Mouse (Mus musculus) NIH3T3 (cell line): ENCODE data around the gene Fdps.
"Not testable (repeated sequence)": the region's sequence is repeated elsewhere in the genome, so short reads cannot be mapped to it uniquely, and the experiment has no call there.

Experiments
- DNase-seq: peaks from one replicate; pipeline ENCODE4 v3.0.0-alpha.2; 2012; ENCODE audit warnings: low read depth

Gene Fdps

DNA sequence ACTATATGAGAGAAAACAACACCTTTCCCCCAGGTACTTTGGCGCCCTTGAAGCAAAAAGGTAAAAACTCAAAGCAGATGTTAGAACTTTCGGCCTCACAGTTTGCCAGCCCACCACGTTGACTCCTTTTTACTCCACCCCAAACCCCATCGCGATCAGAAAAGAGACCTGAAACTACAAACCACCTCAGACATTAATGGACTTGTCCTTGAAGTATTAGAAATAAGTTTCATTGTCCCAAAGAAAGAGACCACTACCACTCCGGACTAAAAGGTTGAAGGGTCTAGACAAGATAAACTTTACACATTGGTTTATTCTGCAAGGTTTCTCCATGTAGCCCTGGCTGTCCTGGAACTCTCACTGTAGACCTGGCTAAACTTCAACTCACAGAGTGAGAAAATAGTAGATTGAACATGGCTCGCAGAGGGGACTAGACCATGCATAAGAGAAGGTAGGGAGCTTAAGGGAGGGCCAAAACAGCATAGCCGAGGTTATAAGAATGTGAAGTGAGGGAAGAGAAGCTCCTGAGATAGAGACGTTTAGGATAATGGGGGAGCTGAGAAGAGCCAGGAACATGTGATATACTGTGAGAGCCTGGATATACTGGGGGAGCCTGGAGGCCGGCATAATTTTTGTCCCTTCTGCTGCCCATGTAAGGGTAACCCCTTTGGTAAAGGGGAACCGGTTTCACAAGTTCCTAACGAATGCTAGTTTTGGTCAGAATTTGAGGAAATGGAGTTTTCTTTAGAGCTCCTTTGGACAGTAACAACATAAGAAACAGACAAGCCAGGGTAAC, 934 bp upstream of the Fdps start:
- DNase-seq: no peak

DNA sequence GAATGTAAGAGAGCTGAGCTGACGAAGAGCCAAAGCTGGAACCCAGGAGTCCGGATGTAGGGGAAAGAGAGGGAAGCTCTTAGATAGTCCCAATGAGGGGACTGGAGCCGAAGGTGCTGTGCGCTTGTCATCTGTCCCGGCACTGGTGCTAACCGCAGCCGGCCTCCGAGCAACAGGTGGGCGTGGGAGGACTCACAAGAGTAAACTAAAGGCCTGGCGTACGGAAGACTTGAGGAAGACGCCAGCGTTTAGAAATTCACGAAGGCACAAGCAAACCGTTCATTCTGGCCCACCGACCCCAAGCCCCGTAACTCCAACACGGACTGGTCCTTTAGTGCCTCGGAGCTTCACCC, 324 bp downstream of the Fdps start:
- no peak for DNase-seq

DNA sequence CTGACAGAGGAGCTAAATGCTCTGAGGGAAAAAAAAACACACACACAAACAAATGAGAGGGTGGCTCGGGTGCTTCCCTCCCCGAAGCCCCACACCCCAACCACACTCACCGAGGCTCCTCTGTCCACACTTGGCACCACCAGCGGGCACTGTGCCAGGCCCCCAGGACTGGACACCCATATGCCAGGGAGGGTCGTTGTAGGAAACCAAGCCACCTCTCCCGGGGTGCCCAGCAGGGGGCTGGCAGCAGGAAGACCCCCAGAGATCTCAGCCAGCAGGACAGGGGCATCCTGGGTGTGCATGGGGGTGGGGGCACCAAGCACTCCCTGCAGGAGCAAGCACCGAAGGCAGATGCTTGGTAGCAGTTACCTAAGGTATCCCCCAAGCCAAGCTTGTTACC, 948 bp downstream of the Fdps start, which contains the start of gene Gm43738:
Gene Gm43738, minus strand, starts transcription at position 289 of the 400 bp plus-strand sequence.
- peak; percentile 56 for DNase-seq

DNA sequence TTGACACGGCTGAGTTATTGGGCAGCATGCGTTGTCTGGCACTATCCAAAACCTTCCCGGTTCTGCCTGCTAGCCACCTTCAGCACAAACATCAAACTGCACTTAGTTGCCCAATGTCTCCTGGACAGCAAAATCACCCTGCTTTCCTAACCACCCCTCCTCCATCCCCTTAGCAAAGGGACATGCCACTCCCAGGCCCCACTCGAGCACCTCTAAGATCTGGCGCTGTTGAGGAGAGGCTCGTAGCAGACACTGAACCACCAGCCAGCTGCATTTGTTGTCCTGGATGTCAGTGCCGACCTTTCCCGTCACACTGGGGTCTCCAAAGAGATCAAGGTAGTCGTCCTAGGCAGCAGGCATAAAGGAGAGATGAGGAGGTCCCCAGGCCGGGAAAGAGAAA, 7.7 kb downstream of the Fdps start:
- DNase-seq: no peak

DNA sequence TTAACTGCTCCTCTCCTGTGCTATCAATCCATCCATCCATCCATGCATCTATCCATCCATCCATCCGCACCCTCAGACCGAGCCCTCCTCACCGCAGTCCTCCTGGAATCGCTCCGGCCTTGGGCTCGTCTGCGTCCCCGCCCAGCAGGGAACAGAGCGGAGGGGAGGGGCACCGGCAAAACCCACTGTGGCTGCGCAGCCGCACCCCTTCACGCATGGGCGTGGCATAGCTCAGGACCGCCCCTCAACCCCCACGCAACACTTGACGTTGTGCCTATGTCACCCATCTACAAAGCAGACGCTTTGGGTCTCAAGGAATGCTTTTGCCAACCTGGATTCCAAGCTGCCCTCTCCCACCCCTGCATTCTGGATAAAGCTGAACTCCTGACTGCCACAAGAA, 8.6 kb downstream of the Fdps start, which contains the start of gene Rusc1:
Gene Rusc1, minus strand, starts transcription at position 137 of the 400 bp plus-strand sequence.
- peak; percentile 56 for DNase-seq

DNA sequence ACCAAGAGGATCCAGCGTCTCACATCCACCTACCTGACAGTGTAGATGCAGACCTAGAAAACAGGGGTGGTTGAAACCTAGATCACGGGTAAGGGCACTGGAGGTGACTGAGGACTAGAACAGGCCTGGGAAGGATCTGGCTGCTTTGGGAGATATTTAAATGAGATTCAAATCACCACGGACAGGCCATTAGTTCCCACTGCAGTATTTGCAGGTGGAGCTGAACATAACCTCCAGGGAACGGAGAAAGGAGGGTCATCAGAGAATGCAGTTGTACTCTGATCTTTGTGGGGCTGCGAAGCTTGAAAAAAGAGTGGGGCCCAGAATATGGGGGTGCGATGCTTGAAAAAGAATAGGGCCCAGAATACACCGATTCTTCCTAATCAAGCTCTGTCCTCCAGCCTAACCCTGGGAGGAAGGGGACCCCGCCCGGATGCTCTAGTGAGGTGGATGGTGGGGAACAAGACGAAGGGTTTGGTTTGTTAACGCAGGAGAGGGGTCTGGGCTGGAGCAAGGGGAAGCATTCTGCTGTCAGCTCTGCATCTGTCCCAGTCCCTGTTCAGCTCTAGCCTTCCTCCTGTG, 9.2 kb downstream of the Fdps start:
- DNase-seq: no peak

DNA sequence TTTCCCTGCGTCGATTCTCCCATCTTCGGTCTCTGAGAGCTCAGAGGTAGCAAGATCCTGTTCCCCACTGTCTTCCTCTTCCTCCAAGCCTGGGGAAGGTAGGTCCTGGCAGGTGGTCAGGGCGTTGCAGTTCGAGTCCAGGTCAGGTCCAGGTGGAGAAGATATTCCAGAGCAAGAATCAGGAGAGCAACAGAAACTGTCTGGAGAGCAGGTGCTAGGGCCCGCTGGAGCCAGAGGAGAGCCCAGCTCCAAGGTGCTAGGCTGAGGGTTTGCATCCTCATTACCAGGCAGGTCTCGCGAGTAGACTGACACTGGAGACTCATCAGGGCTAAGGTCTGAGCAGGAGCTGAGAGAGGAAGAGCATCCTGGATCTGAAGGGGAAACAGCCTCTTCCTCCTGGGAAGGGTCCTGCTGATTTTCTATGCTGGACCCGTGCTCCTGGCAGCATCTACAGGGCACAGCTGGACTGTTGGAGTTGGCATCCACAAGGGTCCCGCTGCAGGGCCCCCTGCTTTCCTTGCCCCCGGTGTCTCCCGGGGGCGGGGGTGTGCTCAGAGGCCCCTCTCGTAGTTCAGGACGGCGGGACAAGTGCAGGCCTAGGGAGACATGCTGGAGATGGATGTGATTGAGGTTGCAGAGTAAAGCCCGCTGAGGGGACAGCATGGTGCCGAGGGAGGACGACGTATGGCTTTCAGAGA, 9.8 kb downstream of the Fdps start:
- DNase-seq: no peak

DNA sequence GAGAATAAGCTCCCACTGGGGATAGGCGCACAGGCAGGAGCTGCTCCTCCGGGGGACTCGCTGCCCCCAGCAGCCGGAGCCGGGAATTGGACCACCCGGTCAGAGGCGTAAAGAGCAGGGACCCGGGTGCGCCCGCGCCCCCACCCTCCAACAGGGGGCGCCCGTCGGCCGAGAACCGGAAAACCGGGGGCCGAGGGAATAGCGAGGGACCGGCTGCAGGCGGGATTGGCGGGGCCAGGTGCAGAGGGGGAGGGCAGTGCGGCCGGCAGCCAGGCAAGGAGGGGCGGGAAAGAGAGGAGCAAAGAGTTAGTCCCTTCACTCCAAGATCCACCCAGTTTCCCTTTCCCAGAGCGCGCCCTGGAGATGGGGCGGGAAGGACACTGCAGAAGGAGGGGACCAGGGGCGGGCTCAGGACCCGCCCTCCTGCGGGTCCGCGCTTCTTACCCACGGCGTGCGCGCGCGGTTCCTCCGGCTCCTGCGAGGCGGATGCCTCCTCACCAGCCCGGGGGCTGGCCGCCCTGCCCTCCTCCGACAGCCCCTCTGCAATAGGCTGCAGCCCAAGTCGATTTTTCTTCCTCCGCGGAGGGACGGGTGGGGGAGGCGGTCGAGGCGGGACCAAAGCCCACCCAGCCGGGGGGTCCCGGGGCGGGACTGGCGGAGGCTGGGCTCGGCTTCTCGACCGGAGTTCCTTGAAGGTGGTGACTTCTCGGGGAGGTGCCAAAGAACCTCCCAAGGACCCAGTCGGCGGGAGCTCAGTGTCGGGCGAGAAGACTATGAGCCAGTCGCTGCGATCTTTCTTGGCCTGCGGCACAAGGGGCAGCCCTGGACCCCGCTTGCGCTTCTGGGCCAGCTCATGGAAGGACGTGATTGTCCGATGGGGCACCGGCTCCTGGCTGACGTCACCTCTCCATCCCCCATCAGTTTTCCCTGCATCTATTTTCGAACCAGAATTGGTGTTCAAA, 10.8 kb downstream of the Fdps start:
- DNase-seq: peak; percentile 90

DNA sequence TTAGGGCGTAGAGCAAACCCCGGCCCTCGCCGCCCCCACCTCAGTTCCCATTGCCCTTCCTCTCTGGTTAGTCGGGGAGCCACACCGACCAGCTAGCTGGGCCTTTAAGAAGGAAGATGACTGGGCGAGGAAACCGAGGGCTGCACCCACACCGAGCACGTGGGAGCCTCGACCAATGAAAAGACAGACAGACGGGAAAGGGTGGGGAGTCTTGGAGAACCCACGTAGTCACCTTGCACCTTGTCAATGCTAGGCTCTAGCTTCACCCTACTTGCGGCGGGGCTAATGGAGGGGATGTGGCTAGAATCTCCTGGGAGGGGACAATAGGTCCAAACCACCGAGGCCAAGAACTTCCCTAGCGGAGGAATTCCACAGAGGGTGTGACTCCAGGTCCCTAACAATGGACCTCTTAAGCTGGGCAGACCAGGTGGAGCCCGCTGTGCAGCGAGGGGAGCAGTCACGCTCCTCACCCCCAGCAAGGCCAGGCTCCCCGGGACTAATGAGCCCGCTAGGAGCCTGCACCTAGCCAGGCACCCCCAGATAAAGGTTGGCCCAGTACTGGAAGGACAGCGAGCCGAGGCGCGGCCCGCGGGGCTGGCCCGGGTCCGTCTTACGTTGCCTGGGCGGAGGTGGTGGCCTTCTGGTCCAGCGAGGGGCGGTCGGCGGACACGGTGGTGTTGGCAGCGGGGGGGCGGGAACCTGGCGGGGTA, 11.7 kb downstream of the Fdps start:
- peak; percentile 90 for DNase-seq

DNA sequence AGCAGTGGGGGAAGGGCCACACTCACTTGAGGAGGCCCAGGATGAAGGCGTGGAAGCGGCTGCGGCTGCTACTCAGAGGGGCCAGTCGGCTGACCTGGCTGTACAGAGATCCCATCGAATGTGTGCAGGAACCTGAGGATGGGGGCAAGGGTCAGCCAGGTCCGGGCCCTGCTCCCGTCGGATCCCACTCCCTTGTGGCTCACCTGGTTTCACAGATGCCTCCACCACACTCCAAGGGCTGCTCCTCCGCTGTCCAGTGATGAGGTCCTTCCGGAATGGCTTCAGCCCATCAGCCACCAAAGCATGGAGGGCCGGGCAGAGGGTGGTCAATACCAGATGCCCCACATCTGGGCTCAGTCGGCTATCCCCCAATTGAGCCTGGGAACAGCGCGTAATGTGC, 12.8 kb downstream of the Fdps start:
- no peak for DNase-seq

DNA sequence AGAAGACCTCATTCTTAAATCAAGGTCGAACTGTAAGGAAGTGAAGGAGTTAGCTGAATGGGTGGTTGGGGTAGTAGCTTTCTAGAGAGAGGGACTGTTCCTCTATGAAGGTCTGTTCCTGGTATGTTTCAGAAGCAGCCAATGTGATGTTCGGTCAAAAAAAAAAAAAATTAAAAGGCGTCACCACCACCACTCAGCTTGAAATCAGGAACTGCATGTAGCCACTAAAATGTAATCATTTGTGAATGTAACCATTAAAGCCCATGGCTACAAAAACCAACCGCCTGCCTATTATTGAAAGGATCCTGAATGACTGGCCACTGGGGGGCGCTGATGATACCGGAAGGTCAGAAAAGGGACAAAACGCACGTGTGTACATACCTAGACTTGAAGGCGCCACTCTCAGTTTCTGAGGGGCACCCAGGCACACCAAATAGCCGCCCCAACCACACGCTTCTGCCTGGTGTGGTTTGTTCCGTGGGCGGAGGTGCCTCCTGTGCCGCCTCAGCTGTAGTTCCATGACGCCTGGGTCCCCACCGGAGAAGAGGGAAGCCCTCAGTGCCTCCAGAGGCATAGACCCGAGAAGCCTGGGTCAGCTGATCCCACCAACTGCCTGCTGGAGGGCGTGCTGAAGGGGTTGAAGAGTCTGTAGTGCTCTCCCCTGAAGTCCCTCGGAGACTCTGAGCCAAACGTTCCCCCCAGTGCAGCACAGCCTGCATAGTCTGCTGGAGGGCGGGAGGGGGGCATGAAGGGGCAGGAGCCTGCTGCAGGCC, 14.2 kb downstream of the Fdps start:
- peak; percentile 76 for DNase-seq

DNA sequence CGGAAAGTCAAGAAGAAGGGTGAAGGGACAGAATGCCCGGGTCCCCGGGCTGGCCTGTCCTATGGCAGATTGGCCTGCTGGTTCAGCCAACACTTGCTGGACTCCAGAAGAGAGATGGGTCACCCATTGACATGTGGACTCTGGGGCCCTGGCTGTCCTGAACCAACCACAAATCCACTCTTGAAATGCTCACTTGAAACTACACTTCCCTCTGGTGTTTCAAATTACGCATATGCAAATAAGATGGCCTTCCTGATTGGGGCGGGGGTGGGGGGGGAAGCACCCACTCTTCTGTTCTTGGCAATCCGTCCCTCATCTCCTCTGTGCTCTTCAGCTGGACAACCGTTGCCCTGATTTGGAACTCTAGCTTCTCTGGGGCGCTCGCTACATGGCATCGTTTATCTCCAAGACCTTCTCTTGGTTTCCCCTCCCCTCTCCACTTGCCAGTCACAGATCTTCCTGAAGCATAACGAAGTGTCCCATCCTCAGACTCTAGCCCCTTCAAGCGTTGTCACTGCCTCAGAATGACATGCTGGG, 17.0 kb downstream of the Fdps start:
- no peak for DNase-seq

DNA sequence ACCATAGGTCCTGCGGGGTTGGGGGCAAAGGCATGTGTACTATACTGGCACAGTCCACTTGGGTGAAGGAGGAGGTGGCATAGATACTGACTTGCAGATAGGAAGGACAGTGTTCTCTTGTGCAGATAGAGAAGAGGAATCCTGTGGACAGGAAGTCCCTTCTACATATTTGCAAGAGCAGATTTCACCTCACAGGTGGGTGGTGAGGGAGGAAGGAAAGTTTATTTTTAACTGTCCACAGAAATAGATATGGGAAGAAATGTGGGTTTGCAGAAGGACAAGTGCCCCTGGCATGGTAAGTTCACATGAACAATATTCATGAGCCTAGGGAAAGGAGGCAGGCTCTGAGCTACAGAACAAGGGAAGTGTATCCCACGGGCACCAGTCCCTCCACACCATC, 17.6 kb downstream of the Fdps start:
- no peak for DNase-seq

DNA sequence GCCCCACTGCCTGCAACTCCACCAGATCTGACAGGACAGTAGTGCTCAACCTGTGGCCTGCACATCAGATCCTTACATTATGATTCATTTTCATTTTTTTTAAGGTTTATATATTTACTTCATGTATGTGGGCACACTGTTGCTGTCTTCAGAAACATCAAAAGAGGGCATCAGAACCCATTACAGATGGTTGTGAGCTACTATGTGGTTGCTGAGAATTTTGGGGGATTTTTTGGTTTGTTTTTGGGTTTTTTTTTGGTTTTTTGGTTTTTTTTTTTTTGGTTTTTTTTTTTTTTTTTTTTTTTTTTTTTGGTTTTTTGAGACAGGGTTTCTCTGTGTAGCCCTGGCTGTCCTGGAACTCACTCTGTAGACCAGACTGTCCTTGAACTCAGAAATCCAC, 19.5 kb downstream of the Fdps start:
- not testable (repeated sequence) for DNase-seq

DNA sequence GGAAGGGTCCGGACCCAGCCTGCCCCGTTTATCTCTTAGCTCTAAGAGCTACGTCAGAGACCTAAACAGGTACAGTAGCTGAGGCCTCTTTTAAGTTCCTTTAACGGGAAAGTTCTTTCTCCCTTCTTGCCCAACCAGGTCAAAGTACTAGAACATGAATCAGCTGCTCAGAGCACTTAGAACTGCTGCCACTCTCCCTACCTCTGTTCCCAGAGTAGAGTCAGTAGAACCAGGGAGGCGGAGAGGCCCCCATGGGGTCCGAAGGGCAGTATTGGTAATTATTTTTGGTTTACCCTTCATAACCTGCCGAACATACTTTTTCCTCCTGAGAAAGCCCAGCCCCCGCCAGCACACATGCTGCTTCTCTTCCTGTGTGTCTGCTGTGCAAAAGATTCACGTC, 24.4 kb downstream of the Fdps start:
- no peak for DNase-seq

DNA sequence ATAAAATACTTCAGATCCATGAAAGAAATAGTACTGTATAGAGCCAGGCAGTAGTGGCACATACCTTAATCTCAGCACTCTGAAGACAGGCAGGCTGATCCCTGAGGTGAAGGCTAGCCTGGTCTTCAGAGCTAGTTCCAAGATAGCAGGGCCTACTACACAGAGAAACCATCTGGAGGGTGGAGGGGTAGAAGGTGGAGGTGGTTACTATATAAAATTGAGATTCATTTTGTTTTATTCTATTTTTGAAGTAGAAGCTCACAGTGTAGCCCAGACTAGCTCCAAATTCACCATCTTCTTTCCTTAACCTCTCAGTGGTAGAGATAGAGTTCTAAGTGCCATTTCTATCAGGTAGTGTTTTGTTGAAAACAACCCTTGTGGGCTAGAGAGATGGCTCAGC, 34.5 kb downstream of the Fdps start:
- DNase-seq: no peak

DNA sequence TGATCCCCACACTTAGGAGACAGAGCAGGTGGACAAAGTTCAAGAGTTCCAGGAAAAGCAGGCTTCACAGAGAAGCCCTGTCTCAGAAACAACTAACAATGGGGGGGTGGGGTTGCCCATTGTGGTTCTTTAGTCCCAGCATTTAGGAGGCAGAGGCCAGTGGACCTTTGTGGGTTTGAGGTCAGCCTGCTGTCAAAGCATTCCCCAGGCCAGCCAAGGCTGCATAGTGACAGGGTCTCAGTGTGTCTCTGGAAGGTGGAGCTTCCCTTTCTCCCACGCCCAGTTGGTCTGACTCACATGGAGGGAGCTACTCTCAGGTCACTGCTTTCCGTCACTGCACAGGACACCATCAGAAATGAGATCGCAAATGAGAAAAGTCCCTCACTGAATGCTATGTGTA, 40.1 kb downstream of the Fdps start:
- DNase-seq: no peak

DNA sequence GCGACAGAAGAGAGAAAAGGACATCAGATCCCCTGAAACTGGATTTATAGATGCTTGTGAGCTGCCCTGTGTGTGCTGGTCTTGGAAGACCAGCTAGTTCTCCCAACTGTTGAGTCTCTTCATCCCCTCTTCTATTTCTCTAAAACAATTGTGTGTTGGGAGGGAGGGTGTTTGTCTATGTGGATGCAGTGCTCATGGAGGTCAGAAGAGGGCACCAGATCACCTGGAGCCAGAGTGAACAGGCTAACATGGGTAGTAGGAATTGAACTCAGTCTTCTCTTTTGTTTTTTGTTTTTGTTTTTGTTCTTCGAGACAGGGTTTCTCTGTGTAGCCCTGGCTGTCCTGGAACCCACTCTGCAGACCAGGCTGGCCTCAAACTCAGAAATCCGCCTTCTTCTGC, 43.0 kb downstream of the Fdps start:
- peak; percentile 58 for DNase-seq

DNA sequence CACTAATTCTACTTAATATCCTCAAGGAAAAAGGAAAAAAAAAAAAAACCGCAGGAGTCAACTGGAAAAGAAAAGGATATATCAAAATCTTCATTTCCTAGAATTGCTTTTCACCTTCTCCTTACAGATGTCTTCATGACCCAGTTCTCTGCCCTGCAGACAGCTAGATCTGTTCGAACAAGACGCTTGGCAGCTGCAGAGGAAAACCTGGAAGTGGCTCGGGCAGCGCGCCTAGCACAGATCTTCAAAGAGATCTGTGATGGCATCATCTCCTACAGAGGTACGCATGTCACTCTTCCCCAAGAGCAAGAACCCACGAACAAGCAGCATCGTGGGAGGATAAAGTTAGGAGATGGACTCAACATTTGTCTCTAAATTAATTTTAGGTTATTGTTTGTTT, 43.4 kb downstream of the Fdps start:
- no peak for DNase-seq
